Mouse (Mus musculus) A20 (cell line): ENCODE data around the gene Rnf135.
"Not testable (repeated sequence)": the region's sequence is repeated elsewhere in the genome, so short reads cannot be mapped to it uniquely, and the experiment has no call there.

Experiments
- DNase-seq: peaks from one replicate; pipeline ENCODE4 v3.0.0-alpha.2; 2011; ENCODE audit warnings: low read depth, low spot score

Gene Rnf135

DNA sequence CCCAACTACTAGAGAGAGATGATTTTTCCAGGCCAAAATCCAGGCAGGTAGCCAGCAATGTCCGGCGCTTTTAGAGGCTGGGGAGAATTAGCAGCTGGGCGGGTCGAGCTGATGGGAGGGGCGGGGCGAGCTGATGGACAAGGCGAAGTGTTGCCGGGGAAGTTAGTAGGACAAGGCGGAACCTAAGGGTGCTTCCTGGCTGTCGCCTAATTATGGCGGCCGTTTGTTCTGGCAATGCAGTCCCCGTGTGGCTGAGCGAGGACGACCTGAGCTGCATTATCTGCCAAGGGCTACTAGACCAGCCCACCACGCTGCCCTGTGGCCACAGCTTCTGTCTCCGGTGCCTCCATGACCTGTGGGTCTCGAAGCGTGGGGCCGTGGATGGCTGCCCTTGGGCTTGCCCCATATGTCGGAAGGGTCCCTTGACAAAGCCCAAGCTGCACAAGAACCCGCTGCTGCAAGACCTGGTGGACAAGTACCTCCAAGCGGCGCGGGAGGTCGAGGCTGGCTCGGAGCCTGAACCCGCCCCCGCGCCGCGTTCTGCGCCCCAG is at the start of gene Rnf135:
TSS of gene Rnf135 (plus strand) at position 147 of the 551 bp plus-strand sequence.
- peak; percentile 95 for DNase-seq

DNA sequence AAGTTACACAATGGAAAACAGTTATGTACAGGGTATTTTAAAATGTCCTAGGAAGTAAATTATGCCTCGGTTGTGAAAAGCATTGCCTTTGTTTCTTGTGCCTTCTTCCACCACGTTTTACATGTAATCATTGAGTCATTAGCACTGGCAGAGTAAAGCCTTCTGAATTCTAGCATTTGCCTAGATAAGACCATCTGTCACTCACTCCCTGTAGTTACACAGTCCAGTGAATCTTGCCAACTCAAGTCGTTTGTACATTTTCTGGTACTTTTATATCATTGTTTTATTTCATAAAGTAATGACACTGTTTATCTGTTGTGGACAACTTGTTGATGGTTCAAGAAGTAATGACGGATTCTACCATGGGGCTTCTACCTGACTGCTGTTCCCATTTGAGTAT is 48.9 kb upstream of the Rnf135 start:
- DNase-seq, result no peak

DNA sequence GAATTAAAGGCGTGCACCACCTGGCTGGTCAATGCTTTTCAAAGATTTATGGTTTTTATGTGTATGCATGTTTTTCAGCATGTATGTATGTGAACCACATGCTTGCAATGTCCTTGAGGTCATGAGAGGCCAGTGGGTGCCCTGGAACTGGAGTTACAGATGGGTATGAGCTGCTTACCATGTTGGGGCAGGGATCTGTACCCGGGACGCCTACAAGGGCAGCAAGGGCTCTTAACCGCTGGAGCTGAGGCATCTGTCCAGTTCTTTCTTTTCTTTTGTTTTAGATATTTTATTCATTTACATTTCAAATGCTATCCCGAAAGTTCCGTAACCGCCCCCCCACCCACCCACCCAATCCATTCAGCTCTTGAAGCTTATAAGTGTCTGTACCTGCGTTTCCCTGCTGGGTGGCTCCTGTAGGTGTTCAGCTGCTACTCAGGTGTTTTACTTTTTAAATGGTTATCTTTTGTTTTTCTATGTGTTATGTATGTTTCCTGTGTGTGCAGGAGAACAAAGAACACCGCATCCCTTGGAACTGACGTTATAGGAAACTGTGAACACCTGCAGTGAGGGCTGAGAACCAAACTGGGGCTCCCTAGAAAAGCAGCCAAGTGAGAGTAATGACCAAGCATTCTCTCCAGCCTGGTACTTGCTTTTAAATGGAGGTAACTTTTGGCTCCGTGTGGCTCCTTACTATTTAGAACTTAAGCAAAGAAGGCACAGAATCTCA is 47.5 kb upstream of the Rnf135 start:
- DNase-seq, result no peak

DNA sequence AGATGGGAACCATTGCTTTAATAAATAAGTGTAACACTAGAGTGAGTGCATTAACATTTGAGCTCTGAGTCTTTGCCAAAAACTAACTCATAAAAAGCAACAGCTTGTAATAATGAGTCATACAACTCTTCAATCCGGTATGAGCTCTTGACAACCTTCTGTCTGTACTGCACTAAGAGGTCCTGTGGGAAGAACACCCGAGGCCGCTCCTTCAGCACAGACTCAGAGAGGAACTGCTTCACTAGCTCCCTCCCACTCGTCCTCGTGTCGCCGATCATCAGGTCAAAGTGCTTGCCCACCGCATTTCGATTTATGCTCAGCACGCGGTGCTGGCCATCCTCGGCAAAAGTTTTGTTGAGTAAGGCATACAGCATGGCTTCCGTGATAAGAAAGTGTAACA is 46.9 kb upstream of the Rnf135 start:
- DNase-seq, result no peak

DNA sequence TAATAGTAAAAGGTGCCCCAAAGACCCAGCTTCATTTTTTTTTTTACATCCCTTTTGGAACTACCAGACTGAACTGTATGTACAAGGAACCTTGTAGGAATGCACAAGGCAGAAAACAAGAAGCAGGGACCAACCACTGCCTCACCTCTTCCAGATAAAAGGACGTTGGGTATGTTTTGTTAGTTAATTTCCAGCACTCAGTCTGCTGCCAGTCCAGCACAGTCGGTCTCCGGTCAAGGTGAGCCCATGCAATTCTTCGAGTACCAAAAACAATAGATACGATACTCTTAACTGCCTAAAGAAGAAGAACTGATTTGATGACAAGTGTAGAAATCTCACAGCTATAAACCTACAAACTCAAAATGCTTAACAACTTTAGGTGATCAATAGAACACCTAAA is 45.9 kb upstream of the Rnf135 start:
- DNase-seq, result no peak

DNA sequence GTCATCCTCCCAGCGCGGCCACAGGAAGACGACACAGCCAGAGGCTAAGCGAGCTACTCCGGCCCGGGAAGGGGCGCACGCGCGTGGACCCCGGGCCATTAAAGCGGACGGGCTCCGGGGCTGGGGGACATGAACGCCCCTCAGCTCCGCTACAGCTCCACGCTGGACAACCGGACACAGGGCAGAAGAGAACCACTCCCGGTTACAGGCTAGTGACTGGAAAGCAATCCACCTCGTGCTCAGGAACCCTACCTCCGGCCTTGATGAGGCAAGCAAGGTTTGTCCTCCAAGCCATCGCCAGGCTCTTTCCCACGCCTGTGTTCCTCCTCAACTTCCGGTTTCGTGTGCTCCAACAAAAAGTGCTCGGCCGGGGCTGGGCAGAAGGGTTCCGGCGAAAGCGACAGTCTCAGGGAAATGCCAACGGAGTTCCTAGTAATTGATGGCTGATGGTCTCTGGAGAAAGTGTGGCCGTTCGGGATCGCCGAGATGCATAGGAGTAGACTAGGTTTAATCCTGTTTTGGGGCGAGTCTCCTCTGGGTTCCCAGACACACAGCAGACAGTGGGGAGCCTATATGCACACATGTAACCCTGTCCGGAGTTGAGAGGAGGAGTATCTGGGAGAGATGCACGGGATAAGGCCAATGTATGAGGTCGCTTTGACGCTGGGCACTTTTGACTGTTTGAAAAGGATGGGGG is 41.7 kb upstream of the Rnf135 start, which contains the start of gene Tefm:
TSS of gene Tefm (minus strand) at position 351 of the 697 bp plus-strand sequence.
- peak; percentile 93 for DNase-seq

DNA sequence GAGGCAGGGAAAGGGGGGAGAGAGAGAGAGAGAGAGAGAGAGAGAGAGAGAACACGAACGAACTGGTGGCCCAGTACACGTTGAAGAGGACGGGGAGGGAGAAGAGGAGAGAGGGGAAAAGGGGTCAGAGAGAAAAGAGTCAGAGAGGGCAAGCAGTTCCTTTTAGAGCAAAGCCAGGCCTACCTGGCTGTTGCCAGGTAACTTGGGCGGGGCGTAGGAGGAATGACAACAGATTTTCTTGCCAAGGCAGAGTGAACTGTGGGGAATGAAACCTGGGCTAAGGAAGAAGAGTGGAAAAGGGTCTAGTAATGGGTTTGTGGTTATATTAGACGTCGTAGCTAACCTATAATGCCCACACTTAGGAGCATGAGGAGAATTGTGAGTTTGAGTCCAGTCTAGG is 40.8 kb upstream of the Rnf135 start:
- DNase-seq, result peak; percentile 24

DNA sequence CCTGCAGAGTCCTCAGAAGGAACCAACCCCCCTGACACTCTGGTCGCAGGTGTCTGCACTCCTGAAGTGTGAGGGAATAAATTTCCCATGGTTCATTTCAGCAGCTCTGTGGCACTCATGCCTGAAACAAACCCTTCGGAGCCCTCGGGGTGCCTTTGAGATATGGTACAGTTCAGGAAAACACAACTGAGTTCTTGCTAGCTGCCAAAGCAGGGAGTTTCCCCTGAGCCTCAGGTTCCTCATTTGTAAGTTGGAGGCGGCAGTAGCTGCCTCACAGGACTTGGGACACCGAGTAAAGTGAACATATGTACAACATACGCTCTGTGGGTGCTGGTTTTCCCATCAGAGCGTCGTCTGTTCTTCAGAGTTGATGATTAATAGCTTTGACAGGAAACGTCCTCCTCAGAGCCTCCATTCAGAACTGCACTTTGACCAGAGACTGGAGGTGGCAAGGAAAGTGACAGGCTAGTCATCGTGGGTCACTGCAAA is 37.8 kb upstream of the Rnf135 start:
- peak; percentile 89 for DNase-seq

DNA sequence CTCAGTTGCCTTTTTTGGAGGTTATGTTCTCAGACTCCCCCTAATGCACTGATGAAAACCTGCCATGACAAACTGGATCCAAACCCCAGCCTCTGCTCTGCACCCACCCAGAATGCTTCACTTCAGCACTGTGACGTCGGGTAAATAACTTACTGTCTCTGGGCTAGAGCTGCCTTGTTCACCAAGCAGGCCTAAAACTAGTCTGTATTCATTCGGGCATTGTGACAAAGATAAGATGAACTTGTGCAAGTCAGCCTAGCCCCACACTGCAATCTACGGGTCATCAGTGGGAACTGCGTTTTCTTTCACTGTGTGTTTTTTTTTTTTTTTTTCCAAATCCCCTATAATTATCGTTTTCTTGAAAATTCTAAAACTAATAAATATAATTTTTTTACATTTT is 35.9 kb upstream of the Rnf135 start:
- DNase-seq, result no peak

DNA sequence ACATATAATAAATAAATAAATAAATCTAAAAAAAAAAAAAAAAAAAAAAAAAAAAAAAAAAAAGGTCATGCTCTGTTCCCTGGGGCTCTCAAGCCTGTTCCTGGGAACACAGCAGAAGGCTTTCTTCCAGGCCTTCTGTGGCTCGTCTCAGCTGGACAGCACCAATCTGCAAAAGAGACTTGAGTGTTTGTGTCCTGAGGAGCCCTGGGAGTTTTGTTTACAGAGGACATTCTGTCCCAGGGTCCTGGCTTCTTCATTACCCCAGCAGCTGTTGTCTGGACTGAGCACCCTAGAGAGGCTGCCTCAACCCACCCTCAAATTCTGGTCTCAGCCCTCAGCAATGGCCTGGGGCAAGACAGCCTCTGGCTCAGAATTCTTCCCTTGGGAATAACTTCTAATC is 35.3 kb upstream of the Rnf135 start:
- no peak for DNase-seq

DNA sequence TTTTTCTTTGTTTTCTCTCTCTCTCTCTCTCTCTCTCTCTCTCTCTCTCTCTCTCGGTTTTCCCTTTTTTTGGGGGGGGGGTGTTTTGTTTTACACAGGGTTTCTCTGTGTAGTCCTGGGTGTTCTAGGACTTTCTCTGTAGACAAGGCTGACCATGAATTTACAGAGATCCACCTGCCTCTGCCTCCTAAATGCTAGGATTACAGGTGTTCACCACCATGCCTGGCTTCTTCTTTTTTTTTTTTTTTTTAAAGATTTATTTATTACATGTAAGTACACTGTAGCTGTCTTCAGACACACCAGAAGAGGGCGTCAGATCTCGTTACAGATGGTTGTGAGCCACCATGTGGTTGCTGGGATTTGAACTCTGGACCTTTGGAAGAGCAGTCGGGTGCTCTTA is 34.7 kb upstream of the Rnf135 start:
- DNase-seq, result not testable (repeated sequence)

DNA sequence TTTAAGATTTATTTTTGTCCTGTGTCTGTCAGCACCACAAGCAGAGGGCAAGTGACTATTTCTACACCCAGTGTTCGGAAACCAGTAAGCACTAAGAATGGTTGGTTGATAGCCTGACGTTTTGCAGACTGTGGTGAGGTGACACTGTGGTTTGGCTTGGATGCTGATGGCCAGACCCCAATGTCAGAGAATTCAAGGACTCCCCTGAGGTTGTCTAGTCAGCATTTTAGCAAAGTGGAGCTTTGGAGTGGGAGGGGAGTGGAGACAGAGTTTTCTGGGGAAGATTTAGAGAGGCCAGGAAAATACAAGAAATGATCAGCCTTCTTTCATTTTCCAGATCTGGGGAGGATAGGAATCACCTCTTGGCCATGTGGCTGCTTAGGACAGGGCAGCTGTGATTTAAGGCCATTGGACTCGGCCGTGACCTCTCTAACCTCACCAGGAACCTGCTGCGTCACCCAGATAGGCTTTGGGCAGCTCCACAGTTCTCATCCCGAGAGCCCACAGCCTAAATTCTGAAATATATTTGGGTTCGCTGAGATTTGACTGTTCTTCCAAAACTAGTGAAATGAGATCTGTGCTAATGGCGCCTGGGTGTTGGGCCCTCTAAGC is 34.1 kb upstream of the Rnf135 start:
- DNase-seq, result no peak

DNA sequence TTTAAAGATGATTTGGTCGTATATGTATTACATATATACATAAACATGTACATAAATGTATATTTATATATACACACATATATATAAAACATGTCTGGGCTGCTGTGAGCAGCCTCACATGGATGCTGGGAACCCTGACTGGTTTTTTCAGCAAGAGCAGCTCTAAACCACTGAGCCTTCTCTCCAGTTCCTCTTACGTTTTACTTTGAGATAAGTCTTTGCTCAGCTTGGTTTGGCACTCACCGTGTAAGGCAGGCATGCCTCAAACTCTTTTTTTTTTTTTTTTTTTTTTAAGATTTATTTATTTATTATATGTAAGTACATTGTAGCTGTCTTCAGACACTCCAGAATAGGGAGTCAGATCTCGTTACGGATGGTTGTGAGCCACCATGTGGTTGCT is 33.1 kb upstream of the Rnf135 start:
- DNase-seq, result no peak

DNA sequence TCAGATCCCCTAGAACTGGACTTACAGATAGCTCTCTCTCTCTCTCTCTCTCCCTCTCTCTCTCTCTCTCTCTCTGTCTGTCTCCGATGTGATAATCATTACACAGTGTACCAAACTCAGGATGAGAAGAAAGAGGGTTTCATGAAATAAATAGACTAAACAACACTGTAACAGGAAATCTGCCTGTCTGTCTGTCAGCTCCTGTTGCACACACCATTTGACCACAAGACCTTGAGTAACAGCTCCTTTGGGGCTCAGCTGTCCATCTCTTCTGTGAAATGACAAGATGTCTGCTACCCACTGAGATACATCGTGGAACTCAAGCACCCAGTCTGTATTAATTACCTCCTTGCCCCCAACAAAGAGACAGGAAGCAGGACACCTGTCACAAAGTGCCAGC is 32.1 kb upstream of the Rnf135 start:
- no peak for DNase-seq

DNA sequence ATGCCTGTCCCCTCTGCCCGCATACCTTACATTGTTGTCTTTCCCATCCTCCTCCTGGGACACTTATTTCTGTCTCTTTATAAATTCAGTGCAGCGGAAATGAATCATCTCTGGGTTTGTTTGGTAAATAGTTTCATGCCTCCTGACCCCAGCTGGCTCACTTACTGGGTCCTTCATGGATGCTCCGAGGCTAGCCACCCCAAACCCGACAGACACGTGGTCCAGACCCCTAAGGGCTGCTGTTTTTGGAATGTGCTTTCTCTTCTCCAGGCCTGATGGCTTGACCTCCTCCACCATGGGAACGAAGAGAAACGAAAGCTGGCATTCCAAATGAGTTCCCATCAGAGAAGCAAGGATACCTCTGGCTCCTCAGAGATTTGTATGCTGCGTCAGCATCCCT is 31.3 kb upstream of the Rnf135 start:
- no peak for DNase-seq

DNA sequence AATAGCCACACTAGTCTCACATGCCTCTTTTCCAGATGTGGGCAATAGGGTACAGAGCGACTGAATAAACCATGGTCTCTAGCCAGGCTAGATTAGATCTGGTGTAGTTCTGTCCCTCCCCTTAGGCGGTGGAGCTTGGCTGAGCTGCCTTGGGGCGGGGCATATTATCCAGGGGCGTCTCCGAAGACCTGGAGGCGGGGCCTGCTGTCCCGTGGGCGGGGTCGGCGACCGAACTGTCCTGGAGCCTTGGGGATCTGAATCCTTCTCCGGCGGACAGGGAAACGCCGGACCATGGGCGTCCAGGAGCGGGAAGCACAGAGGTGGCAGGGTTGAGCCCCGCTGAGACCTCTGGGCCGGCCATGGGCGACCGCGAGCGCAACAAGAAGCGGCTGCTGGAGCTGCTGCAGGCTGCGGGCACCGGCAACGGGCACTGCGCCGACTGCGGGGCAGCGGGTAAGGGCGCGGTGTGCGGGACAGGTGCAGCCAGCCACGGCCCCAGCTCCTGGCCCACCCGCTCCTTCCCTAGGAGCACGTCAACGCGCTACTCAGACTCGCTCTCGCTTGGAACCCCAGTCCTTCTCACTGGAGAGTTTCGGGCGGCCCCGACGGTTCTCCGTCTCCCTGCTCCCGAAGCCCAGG is 29.7 kb upstream of the Rnf135 start, which contains the start of gene Adap2:
TSS of gene Adap2 (plus strand) at position 249 of the 639 bp plus-strand sequence.
- no peak for DNase-seq

DNA sequence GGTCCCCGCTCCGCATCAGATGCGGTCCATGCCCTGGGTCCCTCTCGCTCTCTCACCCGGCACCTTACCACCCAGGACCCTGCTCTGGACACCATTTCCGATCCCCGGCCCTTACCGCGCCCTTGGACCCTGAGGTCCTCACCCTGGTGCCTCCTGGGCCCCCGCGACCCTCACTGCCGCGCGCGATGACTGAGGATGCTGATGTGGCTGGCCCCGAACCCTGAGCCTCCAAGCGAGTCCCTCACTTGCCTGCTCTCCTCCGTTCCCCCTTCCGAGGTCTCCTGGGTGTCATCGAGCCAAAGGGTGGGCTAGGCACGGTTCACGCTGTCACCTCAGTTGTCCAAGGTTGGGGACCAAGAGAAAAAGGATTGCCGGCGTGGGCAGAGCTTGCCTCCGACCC is 29.1 kb upstream of the Rnf135 start:
- DNase-seq, result no peak

DNA sequence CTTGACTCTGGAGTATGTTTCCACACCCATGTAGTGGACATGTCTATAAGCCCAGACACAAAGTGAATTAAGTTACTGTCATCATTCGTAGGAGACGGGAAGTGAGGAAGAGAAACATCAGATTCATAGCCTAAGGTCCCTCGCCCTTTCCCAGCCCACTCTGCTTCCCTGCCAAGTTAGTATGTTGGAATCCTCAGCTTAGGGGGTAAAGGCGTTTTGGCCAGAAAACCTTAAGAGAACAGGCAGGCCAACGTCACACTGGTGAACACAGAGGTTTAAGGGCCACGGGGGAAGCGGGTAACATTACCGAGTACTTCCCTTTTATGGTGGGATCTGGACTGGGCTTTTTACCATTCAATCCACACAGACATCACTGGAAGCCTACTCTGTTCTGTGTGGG is 28.1 kb upstream of the Rnf135 start:
- DNase-seq, result no peak

DNA sequence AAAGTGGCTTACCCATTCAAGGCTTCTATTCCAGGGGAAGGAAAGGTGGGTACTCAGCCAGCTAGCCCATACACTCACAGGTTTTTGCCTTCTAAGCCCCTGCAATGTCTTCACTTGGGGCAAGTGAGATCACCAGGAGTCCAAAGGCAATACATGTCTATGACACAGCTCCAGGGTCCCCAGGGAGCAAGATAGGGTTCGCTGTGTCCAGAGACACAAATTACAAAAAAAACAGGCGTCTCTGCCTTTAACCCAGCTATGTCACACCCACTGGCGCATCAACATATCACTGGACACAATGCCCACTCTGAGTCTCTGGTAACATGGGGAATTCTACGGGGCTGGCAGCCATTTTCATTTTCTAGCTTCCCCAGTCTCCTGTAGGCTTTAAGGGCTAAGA is 27.7 kb upstream of the Rnf135 start:
- no peak for DNase-seq

DNA sequence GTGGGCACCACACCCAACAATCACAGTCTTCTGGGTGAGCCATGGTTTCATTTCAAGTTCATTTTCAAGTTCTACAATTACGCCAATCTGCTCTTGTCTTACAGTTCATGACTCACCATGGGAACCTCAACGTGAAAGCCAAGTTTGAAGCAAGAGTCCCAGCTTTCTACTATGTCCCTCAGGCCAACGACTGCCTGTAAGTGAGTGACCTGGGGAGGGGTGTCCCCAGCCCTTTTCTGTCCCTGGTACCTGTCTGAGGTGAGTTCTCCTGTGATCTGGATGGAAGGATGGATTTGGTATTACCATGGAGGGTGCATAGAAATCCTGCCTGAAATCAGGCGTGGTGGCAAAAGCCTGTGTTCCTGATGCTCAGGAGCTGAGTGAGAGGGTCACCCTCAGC is 26.8 kb upstream of the Rnf135 start:
- no peak for DNase-seq

DNA sequence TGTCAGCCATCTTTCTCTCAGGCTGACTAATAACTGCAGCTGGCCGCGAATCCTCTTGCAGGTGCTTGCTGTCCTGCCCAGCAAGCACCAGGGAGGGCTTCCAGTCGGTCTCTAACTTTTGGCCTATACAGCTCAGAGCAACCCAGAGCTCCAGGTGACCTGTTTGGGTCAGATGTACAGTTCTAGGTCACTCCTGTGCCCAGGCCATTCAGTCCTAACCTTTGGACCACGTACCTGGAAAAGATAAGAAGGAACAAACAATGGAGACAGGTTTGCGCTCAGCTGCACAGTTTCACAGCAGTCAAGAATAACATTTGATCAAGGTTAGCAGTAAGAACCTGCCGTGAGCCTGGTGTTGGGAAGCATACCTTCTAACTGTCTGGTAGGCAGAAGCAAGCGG is 24.6 kb upstream of the Rnf135 start:
- no peak for DNase-seq

DNA sequence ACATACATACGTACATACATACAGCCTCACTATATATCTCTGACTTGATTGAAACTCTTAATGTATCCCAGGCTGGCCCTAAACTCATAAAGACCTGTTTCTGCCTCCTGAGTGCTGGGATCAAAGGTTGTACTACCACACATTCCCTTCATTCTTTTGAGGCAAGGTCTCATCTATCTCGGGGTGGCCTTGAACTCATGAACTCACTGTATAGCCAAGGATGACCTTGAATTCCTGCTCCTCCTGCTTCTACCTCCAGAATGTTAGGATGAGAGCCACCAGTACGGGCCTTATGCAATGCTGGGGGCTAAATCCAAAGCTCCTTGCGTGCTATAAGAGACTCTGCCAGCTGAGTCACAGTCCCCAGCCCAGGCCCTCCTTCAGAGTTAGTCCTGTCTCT is 22.6 kb upstream of the Rnf135 start:
- no peak for DNase-seq
